Mouse (Mus musculus) embryonic fibroblast, embryonic 13.5 days (primary cell): Measurements from ENCODE around the gene Olfr802. TPM values are rescaled to one million over a fixed set of nuclear protein-coding genes. Genes with fewer than 3 reads are reported as not detected.

Experiments used
- H3K27ac ChIP-seq: 2 replicates; pipeline ENCODE4 v1.5.1; 2012; ENCODE audit warnings: low read length, control low read depth, inconsistent platforms; ENCODE audit not compliant: insufficient read depth
- H3K4me1 ChIP-seq: 2 replicates; pipeline ENCODE4 v1.6.1; 2011; ENCODE audit warnings: low read length; ENCODE audit not compliant: control insufficient read depth, insufficient read depth
- H3K4me3 ChIP-seq: 2 replicates; pipeline ENCODE4 v1.5.1; 2011; ENCODE audit warnings: mild to moderate bottlenecking, control low read depth, low read length; ENCODE audit not compliant: insufficient read depth
- CTCF ChIP-seq: IDR thresholded peaks from 2 replicates; pipeline ENCODE4 v1.5.1; 2011; ENCODE audit warnings: mild to moderate bottlenecking, control low read depth, low read length, moderate library complexity, borderline replicate concordance; ENCODE audit not compliant: insufficient read depth
- POLR2A ChIP-seq: IDR thresholded peaks from 2 replicates; pipeline ENCODE4 v1.6.1; 2011; ENCODE audit warnings: low read depth, mild to moderate bottlenecking, control low read depth, low read length, moderate library complexity
- polyA plus RNA-seq: library from polyadenylated mRNA; stranded (reverse); fragments of >200 nt; gene quantifications from 2 replicates; pipeline ENCODE4 v1.2.4, GENCODE M21; 2011; ENCODE audit warnings: low read depth; ENCODE audit not compliant: missing spikeins, insufficient read length

Gene Olfr802
- not detected in 2 replicates for polyA plus RNA-seq

GRCm38 (mm10) chr10:129688069-129688468, at the start of gene Olfr802:
Gene Olfr802, minus strand, starts transcription at chr10:129688169.
- Histone ChIP-seq H3K27ac (no peak within 1 kb of the TSS), H3K4me3 (no peak within 1 kb of the TSS), H3K4me1 (no peaks in the 10 kb centered on the region)
- TF ChIP-seq CTCF (no peak), POLR2A (no peak)

DNA sequence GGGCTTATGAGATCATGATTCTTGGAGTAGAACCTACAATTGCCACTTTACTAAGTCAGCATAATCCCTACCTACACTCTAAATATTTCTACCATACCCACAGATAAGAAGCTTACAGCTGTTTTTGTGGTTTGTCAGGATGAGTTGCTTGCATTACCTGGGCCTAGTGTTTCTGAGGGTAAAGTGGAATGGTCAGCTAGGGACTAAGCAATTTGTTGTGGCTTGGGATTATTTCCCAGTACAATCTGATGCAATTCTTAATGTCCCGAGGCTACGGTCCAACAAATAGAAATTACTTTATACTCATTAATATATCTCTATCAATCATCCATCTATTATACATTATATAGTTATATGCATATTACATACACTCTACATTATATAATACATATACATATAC, 41.3 kb upstream of the Olfr802 start, which contains the start of gene Olfr805:
Gene Olfr805 (minus strand): TSS at position 101 of the 400 bp plus-strand sequence.
- no peak within 1 kb of the TSS for H3K4me3 ChIP-seq
- H3K27ac ChIP-seq, result no peak within 1 kb of the TSS
- TF ChIP-seq CTCF (no peak), POLR2A (no peak)
- no peaks in the 10 kb centered on the region for H3K4me1 ChIP-seq

DNA sequence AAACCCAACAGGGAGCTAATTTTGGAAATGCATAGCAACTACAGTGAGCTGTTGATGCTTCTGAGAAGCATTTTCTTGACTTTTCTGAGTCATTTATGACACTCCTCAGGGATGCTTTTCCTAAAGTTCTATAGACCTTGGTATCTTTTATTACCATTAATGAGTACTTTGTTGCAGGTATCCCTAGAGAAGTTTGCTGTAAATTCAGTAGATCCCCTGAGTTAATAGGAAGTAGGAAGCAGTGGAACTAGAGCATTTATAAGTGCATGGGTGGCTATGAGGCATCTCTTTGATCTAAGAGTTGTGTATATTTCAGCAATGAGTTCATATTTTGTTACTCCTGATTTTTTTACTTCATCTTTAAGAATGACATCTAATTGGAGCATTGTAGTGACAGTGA, 14.9 kb upstream of the Olfr802 start, which contains the start of gene Olfr804:
Gene Olfr804 (plus strand): TSS at position 301 of the 400 bp plus-strand sequence.
- no peak for TF ChIP-seq POLR2A
- Histone ChIP-seq H3K27ac (no peak within 1 kb of the TSS), H3K4me3 (no peak within 1 kb of the TSS), H3K4me1 (no peaks in the 10 kb centered on the region)

DNA sequence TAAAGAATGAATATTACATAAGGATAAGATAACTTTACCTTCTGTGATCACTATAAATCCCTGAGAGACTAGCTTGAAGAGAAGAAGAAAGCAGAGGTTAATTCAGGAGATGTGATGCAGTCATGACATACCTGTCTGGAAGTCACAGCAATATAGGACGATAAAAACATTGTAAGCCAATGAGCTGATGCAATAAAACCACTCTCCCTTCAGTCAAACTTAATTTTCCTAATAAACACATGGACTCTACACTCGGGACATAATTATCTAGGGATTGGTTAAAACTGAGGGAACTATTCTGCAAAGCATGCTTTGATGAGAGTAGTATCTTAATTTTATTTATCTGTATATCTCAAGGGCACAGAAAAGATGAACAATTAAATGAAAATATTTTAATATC, 6.2 kb upstream of the Olfr802 start, which contains the start of gene Olfr803:
Gene Olfr803 (minus strand): TSS at position 101 of the 400 bp plus-strand sequence.
- H3K4me3 ChIP-seq, result no peak within 1 kb of the TSS
- no peak for TF ChIP-seq POLR2A
- no peak for TF ChIP-seq CTCF
- H3K27ac ChIP-seq, result no peak within 1 kb of the TSS
- H3K4me1 ChIP-seq, result no peaks in the 10 kb centered on the region

- Histone ChIP-seq H3K4me3 (no peak within 1 kb of the TSS), H3K4me1 (no peaks in the 10 kb centered on the region), H3K27ac (no peak within 1 kb of the TSS)
- TF ChIP-seq CTCF, result no peak
- TF ChIP-seq POLR2A, result no peak
Observed at GRCm38 (mm10) chr10:129673765-129674164, 14.2 kb downstream of the Olfr802 start, which contains the start of gene Olfr801. Gene Olfr801, minus strand, starts transcription at chr10:129673865.

DNA sequence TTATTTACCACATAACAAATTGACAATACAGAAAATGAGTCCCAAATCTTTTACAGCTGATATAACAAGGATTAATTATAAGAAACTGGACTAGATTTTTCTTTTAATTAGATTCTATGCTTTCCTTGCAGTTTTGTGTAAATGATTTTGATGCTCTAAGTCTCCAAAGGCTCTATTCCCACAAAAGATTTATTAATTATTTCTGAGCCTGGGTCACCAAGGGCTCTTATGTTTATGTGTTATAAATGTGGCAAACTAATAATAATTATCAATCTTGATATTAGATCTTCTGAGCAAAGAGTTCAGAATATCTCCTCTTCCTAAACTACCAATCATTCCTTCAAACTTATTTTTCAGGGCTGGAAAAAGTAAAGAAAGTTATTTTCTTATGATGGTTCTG, 30.6 kb downstream of the Olfr802 start, which contains the start of gene Olfr800:
Gene Olfr800 (plus strand): TSS at position 301 of the 400 bp plus-strand sequence.
- Histone ChIP-seq H3K4me1 (no peaks in the 10 kb centered on the region), H3K4me3 (no peak within 1 kb of the TSS), H3K27ac (no peak within 1 kb of the TSS)
- TF ChIP-seq CTCF (no peak), POLR2A (no peak)

GRCm38 (mm10) chr10:129651763-129652162, 36.2 kb downstream of the Olfr802 start:
- Histone ChIP-seq H3K27ac (no peak overlapping the region), H3K4me3 (no peak overlapping the region), H3K4me1 (no peaks in the 10 kb centered on the region)
- TF ChIP-seq POLR2A, result no peak
- TF ChIP-seq CTCF, result no peak

GRCm38 (mm10) chr10:129637184-129637583, 50.8 kb downstream of the Olfr802 start, which contains the start of gene Olfr799:
Gene Olfr799, plus strand, starts transcription at chr10:129637484.
- TF ChIP-seq CTCF, result no peak
- TF ChIP-seq POLR2A, result no peak
- H3K27ac ChIP-seq, result no peak within 1 kb of the TSS
- no peak within 1 kb of the TSS for H3K4me3 ChIP-seq
- no peaks in the 10 kb centered on the region for H3K4me1 ChIP-seq

DNA sequence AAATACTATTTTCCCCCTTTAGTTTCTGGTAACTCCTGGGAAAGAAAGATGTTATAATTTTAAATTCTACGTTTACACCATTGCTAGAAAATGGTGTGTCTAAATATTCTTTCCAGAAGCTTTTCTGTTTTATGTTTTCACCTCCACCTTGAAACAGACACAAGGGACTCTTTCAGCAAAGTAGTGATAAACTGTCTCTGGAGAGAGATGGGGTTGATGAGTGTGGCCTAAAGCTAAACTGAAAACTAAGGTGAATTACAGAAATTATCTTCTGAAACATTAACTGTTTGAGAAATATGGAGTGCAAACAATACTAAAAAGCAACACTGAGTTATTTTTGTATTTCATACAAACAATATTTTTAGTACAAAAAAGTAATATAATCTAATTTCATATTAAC, 60.1 kb downstream of the Olfr802 start, which contains the start of gene Olfr798:
Gene Olfr798 (minus strand): TSS at position 101 of the 400 bp plus-strand sequence.
- H3K4me1 ChIP-seq, result no peaks in the 10 kb centered on the region

More for the DNA sequence above, 60.1 kb downstream of the Olfr802 start, which contains the start of gene Olfr798:
- Histone ChIP-seq H3K27ac (no peak within 1 kb of the TSS), H3K4me3 (no peak within 1 kb of the TSS)
- no peak for TF ChIP-seq CTCF

Other genes with a start within 250 kb of the Olfr802 start
- not detected in 2 replicates for gene Olfr787, start 226.3 kb downstream of the Olfr802 start, polyA plus RNA-seq
- gene Olfr788, start 217.2 kb downstream of the Olfr802 start, polyA plus RNA-seq, result not detected in 2 replicates
- not detected in 2 replicates for gene Olfr789, start 203.4 kb downstream of the Olfr802 start, polyA plus RNA-seq
- not detected in 2 replicates for gene Olfr790, start 189.7 kb downstream of the Olfr802 start, polyA plus RNA-seq
- not detected in 2 replicates for gene Olfr791, start 166.4 kb downstream of the Olfr802 start, polyA plus RNA-seq
- not detected in 2 replicates for gene Olfr792, start 149.0 kb downstream of the Olfr802 start, polyA plus RNA-seq
- gene Olfr794, start 120.5 kb downstream of the Olfr802 start, polyA plus RNA-seq, result not detected in 2 replicates
- not detected in 2 replicates for gene Olfr796, start 75.6 kb downstream of the Olfr802 start, polyA plus RNA-seq
- gene Olfr798, start 60.2 kb downstream of the Olfr802 start, polyA plus RNA-seq, result not detected in 2 replicates
- gene Olfr799, start 50.7 kb downstream of the Olfr802 start, polyA plus RNA-seq, result not detected in 2 replicates
- gene Olfr800, start 30.5 kb downstream of the Olfr802 start, polyA plus RNA-seq, result not detected in 2 replicates
- not detected in 2 replicates for gene Olfr801, start 14.3 kb downstream of the Olfr802 start, polyA plus RNA-seq
- gene Olfr803, start 6.1 kb upstream of the Olfr802 start, polyA plus RNA-seq, result not detected in 2 replicates
- not detected in 2 replicates for gene Olfr804, start 15.0 kb upstream of the Olfr802 start, polyA plus RNA-seq
- not detected in 2 replicates for gene Olfr805, start 41.2 kb upstream of the Olfr802 start, polyA plus RNA-seq
- not detected in 2 replicates for gene Olfr806, start 53.8 kb upstream of the Olfr802 start, polyA plus RNA-seq
- gene Olfr807, start 69.6 kb upstream of the Olfr802 start, polyA plus RNA-seq, result not detected in 2 replicates
- not detected in 2 replicates for gene Olfr808, start 77.3 kb upstream of the Olfr802 start, polyA plus RNA-seq
- not detected in 2 replicates for gene Olfr809, start 86.5 kb upstream of the Olfr802 start, polyA plus RNA-seq
- not detected in 2 replicates for gene Olfr810, start 106.7 kb upstream of the Olfr802 start, polyA plus RNA-seq
- not detected in 2 replicates for gene Olfr811, start 116.2 kb upstream of the Olfr802 start, polyA plus RNA-seq
- gene Olfr812, start 157.9 kb upstream of the Olfr802 start, polyA plus RNA-seq, result not detected in 2 replicates
- not detected in 2 replicates for gene Olfr813, start 167.2 kb upstream of the Olfr802 start, polyA plus RNA-seq
- gene Olfr814, start 191.7 kb upstream of the Olfr802 start, polyA plus RNA-seq, result not detected in 2 replicates
- not detected in 2 replicates for gene Olfr815, start 217.7 kb upstream of the Olfr802 start, polyA plus RNA-seq
- gene Olfr816, start 227.4 kb upstream of the Olfr802 start, polyA plus RNA-seq, result not detected in 2 replicates